Mouse (Mus musculus) spleen, adult 2 months (tissue): ENCODE data around the gene Timm13.

ENCODE experiments used
- CTCF ChIP-seq: fragments of 200-500 bp; IDR thresholded peaks from 2 replicates; pipeline ENCODE4 v1.5.1; 2011; ENCODE audit warnings: mild to moderate bottlenecking, inconsistent platforms; ENCODE audit not compliant: insufficient read depth, insufficient read length, insufficient replicate concordance; ENCODE audit errors: extremely low read depth
- POLR2A ChIP-seq: fragments of 200-500 bp; IDR thresholded peaks from 2 replicates; pipeline ENCODE4 v1.6.1; 2011; ENCODE audit warnings: low read depth, low read length, inconsistent platforms

GRCm38 (mm10) chr10:80909375-80910162 is 8.8 kb upstream of the Timm13 start:
- TF ChIP-seq CTCF (no peak), POLR2A (no peak)
